ENCODE assay signal across 29 mouse cellular contexts in the genomic region with DNA sequence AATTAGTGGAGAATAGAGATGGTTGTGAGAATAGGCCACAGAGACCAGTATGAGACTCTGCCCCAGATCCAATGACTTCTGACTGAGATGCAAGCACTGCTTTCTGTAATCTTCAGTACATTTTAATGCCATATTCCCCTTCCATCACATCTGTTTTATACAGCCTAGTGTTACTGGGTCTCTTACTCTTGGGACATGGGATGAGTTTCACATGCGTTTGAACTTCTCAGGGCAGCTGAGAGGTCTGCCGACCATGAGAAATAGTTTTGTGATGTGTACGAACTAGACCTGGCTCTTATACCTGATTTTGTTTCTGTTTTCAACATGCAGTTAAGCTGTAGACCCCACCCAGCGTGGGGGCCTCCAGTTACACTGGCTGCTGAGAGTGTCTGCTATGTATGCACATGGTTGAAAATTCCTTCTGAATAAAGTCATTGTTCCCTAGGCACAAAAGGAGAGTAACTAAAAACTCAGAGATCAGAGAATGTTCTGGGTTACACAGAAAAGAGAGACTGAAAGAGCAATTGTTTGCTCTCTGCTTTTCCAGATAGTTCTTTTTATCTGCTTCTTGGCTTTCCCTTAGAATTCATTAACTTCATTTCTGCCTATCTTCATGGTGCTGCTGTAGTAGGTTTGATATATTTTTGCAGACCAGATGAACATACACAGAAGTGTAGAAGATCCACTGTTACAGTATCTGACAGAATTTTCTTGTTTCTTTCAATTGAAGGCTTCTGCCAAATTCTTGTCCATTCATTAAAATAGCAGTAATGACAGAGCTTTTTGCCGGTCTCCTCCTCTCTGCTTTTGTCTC.
DNase-seq lines count a peak whose midpoint lies in the region; ATAC-seq and TF ChIP-seq lines count a peak whose summit lies in the region.
"Had no signal": no experiment of that assay in that cellular context is flagged by ENCODE, and none has a peak within 500 bp of the region (broad histone marks: within the 10 kb centered on the region; RNA-seq: fewer than 3 reads in every experiment).

No protein-coding gene starts in this region.

- no peaks in the 10 kb centered on the region for H3K36me3 ChIP-seq in heart, embryonic 13.5 days
- no peaks in the 10 kb centered on the region for H3K36me3 ChIP-seq in limb, embryonic 14.5 days (ENCODE audit: control insufficient read depth, insufficient read depth, low read length)
- H3K36me3 ChIP-seq: forebrain, embryonic 10.5 days; forebrain, embryonic 15.5 days had no signal

- no peak overlapping the region for H3K9ac ChIP-seq in heart, embryonic 13.5 days
- H3K9ac ChIP-seq in limb, embryonic 14.5 days (ENCODE audit: low read depth, low read length, severe bottlenecking): no peak overlapping the region
- H3K9ac ChIP-seq: forebrain, embryonic 15.5 days; liver, embryonic 14.5 days; lung, embryonic 14.5 days had no signal

- no peak overlapping the region for H3K4me3 ChIP-seq in heart, embryonic 13.5 days
- H3K4me3 ChIP-seq in limb, embryonic 14.5 days (replicated peaks; ENCODE audit: low read length): no peak overlapping the region
- H3K4me3 ChIP-seq: forebrain, embryonic 10.5 days; forebrain, embryonic 15.5 days; gastrocnemius, adult 2 months had no signal

- no peaks in the 10 kb centered on the region for H3K27me3 ChIP-seq in heart, embryonic 13.5 days (replicated peaks)
- no peaks in the 10 kb centered on the region for H3K27me3 ChIP-seq in limb, embryonic 14.5 days (ENCODE audit: control insufficient read depth, insufficient read depth, low read length)
- H3K27me3 ChIP-seq: forebrain, embryonic 15.5 days had no signal

- ATAC-seq in heart, embryonic 13.5 days (ENCODE audit: extremely low read depth, insufficient number of reproducible peaks, low FRiP score, low TSS enrichment): no peak
- ATAC-seq in limb, embryonic 14.5 days (ENCODE audit: low FRiP score, low read depth): peak; percentile 81
- ATAC-seq: activated CD4-positive, CD25-positive, alpha-beta regulatory T cell, adult 4 months; CD4-positive, CD25-positive, alpha-beta regulatory T cell, adult 4 months; forebrain, embryonic 15.5 days; hindbrain, postnatal 0 days; intestine, embryonic 16.5 days; midbrain, embryonic 16.5 days had no signal

- H3K27ac ChIP-seq in heart, embryonic 13.5 days (replicated peaks): 0 out of 2 replicates have a peak overlapping the region, but pooled peaks have one; percentile 24
- peak overlapping the region; percentile 15; the same call in 1 of the 2 replicates for H3K27ac ChIP-seq in limb, embryonic 14.5 days (replicated peaks; ENCODE audit: low read depth, low read length)
- H3K27ac ChIP-seq: forebrain, embryonic 10.5 days; forebrain, embryonic 15.5 days; gastrocnemius, adult 2 months; hindbrain, postnatal 0 days; liver, embryonic 14.5 days had no signal

- TF ChIP-seq CTCF in brain, embryonic 14.5 days (IDR thresholded peaks at IDR 0.05; ENCODE audit: borderline replicate concordance, extremely low read depth, insufficient read depth, insufficient read length): no peak

- no peak overlapping the region for H3K4me2 ChIP-seq in heart, embryonic 13.5 days
- H3K4me2 ChIP-seq in limb, embryonic 14.5 days (replicated peaks; ENCODE audit: low read depth, low read length, severe bottlenecking): no peak overlapping the region
- H3K4me2 ChIP-seq: forebrain, embryonic 15.5 days; heart, embryonic 11.5 days; lung, embryonic 14.5 days had no signal

- 66% methylated on average over 5 of the region's 5 CpGs for WGBS in heart, embryonic 13.5 days
- 52% methylated on average over 5 of the region's 5 CpGs for WGBS in limb, embryonic 14.5 days

- TF ChIP-seq POLR2A in brain, embryonic 14.5 days (IDR thresholded peaks at IDR 0.05; ENCODE audit: borderline replicate concordance, extremely low read depth, insufficient read depth, insufficient read length, poor library complexity, severe bottlenecking): no peak
- no peak for TF ChIP-seq POLR2A in limb, embryonic 14.5 days (IDR thresholded peaks at IDR 0.05; ENCODE audit: borderline replicate concordance, extremely low read depth, insufficient read depth, insufficient read length)

- DNase-seq in heart, postnatal 4 days: no peak
- DNase-seq in 3T3-L1 (ENCODE audit: low read depth, low spot score): peak; percentile 11
- peak; percentile 33 for DNase-seq in brain, embryonic 14.5 days (ENCODE audit: low read depth)
- DNase-seq in limb, embryonic 14.5 days (ENCODE audit: low spot score): peak; percentile 60
- no peak for DNase-seq in right cerebral cortex, adult 18-20 months
- no peak for DNase-seq in adrenal gland, postnatal 36 days
- DNase-seq: adrenal gland, adult 2 months; cerebellum, adult 8-10 months; cerebellum, postnatal 25 days; gastrocnemius, adult 2 months; gastrocnemius, postnatal 36 days; heart, adult 18-20 months; kidney, adult 9 months; kidney, postnatal 14 days; layer of hippocampus, adult 9-11 months; lung, embryonic 14.5 days; lung, postnatal 14 days; thymus, adult 2 months; thymus, postnatal 36 days had no signal

- no peaks in the 10 kb centered on the region for H3K9me3 ChIP-seq in heart, embryonic 13.5 days
- H3K9me3 ChIP-seq in limb, embryonic 14.5 days (ENCODE audit: control insufficient read depth, low read length): no peaks in the 10 kb centered on the region
- H3K9me3 ChIP-seq: forebrain, embryonic 10.5 days; forebrain, embryonic 15.5 days had no signal

- H3K4me1 ChIP-seq in heart, embryonic 13.5 days: peaks cover 12% of the 10 kb centered on the region
- no peaks in the 10 kb centered on the region for H3K4me1 ChIP-seq in limb, embryonic 14.5 days (ENCODE audit: control insufficient read depth, insufficient read depth, low read length)
- H3K4me1 ChIP-seq: forebrain, embryonic 15.5 days had no signal

Comparison
In these comparisons a context has a peak if more than half of its experiments do, and no peak if none do; other contexts are left out.
1. DNase-seq: peak in 3T3-L1 (single experiment), brain, embryonic 14.5 days (single experiment) and limb, embryonic 14.5 days (single experiment); none in heart, postnatal 4 days (single experiment), right cerebral cortex, adult 18-20 months (single experiment) and adrenal gland, postnatal 36 days (0 of 2).